Mouse (Mus musculus): Measurements from ENCODE around the gene Phactr4. TPM values are rescaled to one million over a fixed set of nuclear protein-coding genes. Genes with fewer than 3 reads are reported as not detected.

Phactr4 gene
- total and polyA plus RNA-seq, 3 experiments: 8.7 to 22.4 (median 22.3) TPM

DNA sequence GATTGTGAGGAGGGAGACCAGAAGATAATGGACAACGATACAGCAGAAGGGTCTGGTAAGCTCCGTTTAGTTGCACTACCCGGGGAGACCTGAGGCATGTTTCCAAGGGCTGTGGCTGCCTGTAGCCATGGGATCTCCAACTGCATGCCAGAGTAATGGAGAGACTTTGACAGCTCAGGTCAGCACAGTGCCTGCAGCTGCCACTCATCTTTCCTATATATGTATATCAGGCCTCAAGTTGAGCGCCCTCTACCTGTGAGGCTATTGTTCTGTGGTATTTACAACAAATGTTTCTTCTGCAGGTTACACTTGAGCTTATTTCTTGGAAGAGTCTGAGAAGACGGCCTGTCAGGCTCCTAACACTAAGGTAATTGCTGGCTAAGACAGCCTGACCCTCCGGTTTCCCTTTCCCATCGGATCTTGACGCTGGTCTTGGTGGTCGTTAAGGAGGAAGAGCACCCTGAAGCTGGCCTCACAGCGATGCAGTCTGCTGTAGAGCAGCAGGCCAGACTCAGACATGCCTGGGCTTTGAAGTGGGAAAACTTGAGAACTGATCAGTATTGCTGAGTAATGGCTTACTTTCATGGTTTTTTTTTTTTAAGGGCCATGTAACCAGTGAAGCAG is 112.3 kb downstream of the Phactr4 start:
- Histone ChIP-seq H3K4me1 (ENCODE audit: control insufficient read depth, insufficient read depth, low read length) (peaks cover 5% of the 10 kb centered on the region), H3K36me3 (ENCODE audit: control insufficient read depth, insufficient read depth, low read length) (peaks cover 11% of the 10 kb centered on the region), H3K27ac (no peak overlapping the region; the same call in 1 of the 2 replicates), H3K9ac (ENCODE audit: low read depth, low read length) (no peak overlapping the region), H3K27me3 (ENCODE audit: control insufficient read depth, insufficient read depth, low read length) (no peaks in the 10 kb centered on the region), H3K79me2 (replicated peaks; ENCODE audit: control insufficient read depth, insufficient read depth, low read length) (no peaks in the 10 kb centered on the region), H3K4me3 (peak overlapping the region; percentile 63)
- WGBS: 25% methylated on average over 10 of the region's 10 CpGs
- DNase-seq: peak; percentile 35 to 40
- intact Hi-C loops (cut with DNase I): loop anchor here (2.0 kb wide), 1 partner anchor 43 kb away; the partner anchor contains the start of gene Rcc1
- TF ChIP-seq CTCF (IDR thresholded peaks at IDR 0.05) (peak; percentile 77), EP300 (IDR thresholded peaks at IDR 0.05; ENCODE audit: insufficient read depth, low read depth, low read length) (0 out of 2 replicates have a peak, but pooled peaks have one; percentile 17), POLR2A (IDR thresholded peaks at IDR 0.05; ENCODE audit: insufficient read depth, low read depth, low read length) (0 out of 2 replicates have a peak, but pooled peaks have one; percentile 10)

DNA sequence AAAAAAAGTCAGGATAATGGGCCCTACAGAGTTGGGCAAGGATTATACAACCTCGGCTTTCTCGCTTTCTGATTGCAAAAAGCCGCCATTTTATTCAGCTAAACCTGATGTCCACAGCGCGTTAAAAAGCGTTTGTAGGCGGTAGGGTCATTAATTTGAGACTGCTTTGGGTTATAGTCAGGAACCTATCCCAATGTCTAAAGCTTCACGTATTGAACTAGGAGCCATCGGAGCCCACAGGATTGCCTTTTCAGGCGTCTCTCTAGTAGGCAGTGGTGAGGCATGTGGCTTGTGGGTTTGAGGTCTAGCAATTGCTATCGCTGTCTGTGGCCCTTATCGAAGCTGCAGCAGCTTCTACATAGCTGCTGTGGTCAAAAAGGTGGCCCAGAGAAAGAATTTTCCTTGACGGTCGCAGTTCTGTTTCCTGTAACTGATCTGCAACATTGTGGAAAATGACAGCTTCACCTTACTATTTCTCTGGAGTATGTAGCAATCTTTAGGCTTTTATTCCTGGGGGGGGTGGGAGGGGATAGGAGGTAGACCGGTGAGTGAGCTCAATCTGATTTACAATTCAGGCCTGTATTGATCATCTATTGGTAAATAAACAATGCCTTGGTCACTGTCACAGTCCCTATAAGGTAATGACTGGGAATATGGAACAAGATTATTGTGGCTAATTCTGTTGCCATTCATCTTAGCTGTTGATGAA is 113.0 kb downstream of the Phactr4 start:
- Histone ChIP-seq H3K9ac (ENCODE audit: low read depth, low read length) (peak overlapping the region; percentile 80), H3K27ac (peak overlapping the region; percentile 80), H3K79me2 (replicated peaks; ENCODE audit: control insufficient read depth, insufficient read depth, low read length) (no peaks in the 10 kb centered on the region), H3K4me1 (ENCODE audit: control insufficient read depth, insufficient read depth, low read length) (peaks cover 5% of the 10 kb centered on the region), H3K4me3 (peak overlapping the region; percentile 63), H3K36me3 (ENCODE audit: control insufficient read depth, insufficient read depth, low read length) (peaks cover 11% of the 10 kb centered on the region), H3K27me3 (ENCODE audit: control insufficient read depth, insufficient read depth, low read length) (no peaks in the 10 kb centered on the region)
- TF ChIP-seq POLR2A (IDR thresholded peaks at IDR 0.05; ENCODE audit: insufficient read depth, low read depth, low read length) (no peak), EP300 (IDR thresholded peaks at IDR 0.05; ENCODE audit: insufficient read depth, low read depth, low read length) (no peak), CTCF (IDR thresholded peaks at IDR 0.05) (no peak)
- intact Hi-C loops (cut with DNase I): loop anchor here (2.0 kb wide), 1 partner anchor 44 kb away; the partner anchor contains the start of gene Rcc1
- under 1% methylated on average over 15 of the region's 15 CpGs for WGBS
- DNase-seq: no peak

- intact Hi-C loops (cut with DNase I): loop anchor here (1.0 to 2.0 kb wide), 2 partner anchors 34 to 44 kb away; partner anchors contain the start of genes Rcc1 and Taf12
- TF ChIP-seq POLR2A (IDR thresholded peaks at IDR 0.05; ENCODE audit: insufficient read depth, low read depth, low read length) (peak; percentile 100), EP300 (IDR thresholded peaks at IDR 0.05; ENCODE audit: insufficient read depth, low read depth, low read length) (peak; percentile 68; the same call in 1 of the 2 replicates), CTCF (IDR thresholded peaks at IDR 0.05) (no peak)
- Histone ChIP-seq H3K4me1 (ENCODE audit: control insufficient read depth, insufficient read depth, low read length) (peaks cover 5% of the 10 kb centered on the region), H3K79me2 (replicated peaks; ENCODE audit: control insufficient read depth, insufficient read depth, low read length) (no peaks in the 10 kb centered on the region), H3K27ac (peak overlapping the region; percentile 80), H3K4me3 (peak overlapping the region; percentile 63), H3K9ac (ENCODE audit: low read depth, low read length) (peak overlapping the region; percentile 80), H3K27me3 (ENCODE audit: control insufficient read depth, insufficient read depth, low read length) (no peaks in the 10 kb centered on the region), H3K36me3 (ENCODE audit: control insufficient read depth, insufficient read depth, low read length) (peaks cover 11% of the 10 kb centered on the region)
- peak; percentile 90 to 92 for DNase-seq
- WGBS: under 1% methylated on average over 41 of the region's 41 CpGs
These were observed 113.7 kb downstream of the Phactr4 start for GRCm38 (mm10) chr4:132308437-132309139.

- intact Hi-C loops (cut with DNase I): no loop called here
- Histone ChIP-seq H3K27ac (no peak overlapping the region), H3K27me3 (ENCODE audit: control insufficient read depth, insufficient read depth, low read length) (no peaks in the 10 kb centered on the region), H3K36me3 (ENCODE audit: control insufficient read depth, insufficient read depth, low read length) (peaks cover 9% of the 10 kb centered on the region), H3K4me3 (no peak overlapping the region), H3K79me2 (replicated peaks; ENCODE audit: control insufficient read depth, insufficient read depth, low read length) (no peaks in the 10 kb centered on the region), H3K4me1 (ENCODE audit: control insufficient read depth, insufficient read depth, low read length) (peaks cover 11% of the 10 kb centered on the region), H3K9ac (ENCODE audit: low read depth, low read length) (no peak overlapping the region)
- 57% methylated on average over 6 of the region's 6 CpGs for WGBS
- no peak for DNase-seq
- no peak for TF ChIP-seq EP300 (IDR thresholded peaks at IDR 0.05; ENCODE audit: insufficient read depth, low read depth, low read length)
- no peak for TF ChIP-seq POLR2A (IDR thresholded peaks at IDR 0.05; ENCODE audit: insufficient read depth, low read depth, low read length)
- TF ChIP-seq CTCF (IDR thresholded peaks at IDR 0.05): no peak
These were observed 116.3 kb downstream of the Phactr4 start for GRCm38 (mm10) chr4:132306004-132306403.

Small RNA genes lying within 50 kb of the gene (microRNA-seq; reads per million reads assigned to microRNA genes)
- 0 reads per million in 2 experiments for gene Gm25707

Other genes with a start within 250 kb of the Phactr4 start
- 10 to 100 TPM; 26.8 to 27.5 TPM for gene Ythdf2, start 210.2 kb downstream of the Phactr4 start, total RNA-seq (2021)
- 9.7 and 17.7 TPM in 2 replicates for gene Ythdf2, start 210.2 kb downstream of the Phactr4 start, polyA plus RNA-seq (2012; rRNA removed)
- 10 to 100 TPM in 1 of 2 experiments, 1 to 10 TPM in 1; 8.5 to 10.0 TPM for gene Gmeb1, start 160.9 kb downstream of the Phactr4 start, total RNA-seq (2021)
- gene Gmeb1, start 160.9 kb downstream of the Phactr4 start, polyA plus RNA-seq (2012; rRNA removed): 7.7 and 9.5 TPM in 2 replicates
- 10 to 100 TPM; 29.8 to 34.6 TPM for gene Taf12, start 148.1 kb downstream of the Phactr4 start, total RNA-seq (2021)
- 16.1 and 25.1 TPM in 2 replicates for gene Taf12, start 148.1 kb downstream of the Phactr4 start, polyA plus RNA-seq (2012; rRNA removed)
- 1 to 10 TPM in 1 of 2 experiments, under 1 TPM in 1; 0.73 to 1.1 TPM for gene Rab42, start 119.1 kb downstream of the Phactr4 start, total RNA-seq (2021)
- 3.8 and 4.2 TPM in 2 replicates for gene Rab42, start 119.1 kb downstream of the Phactr4 start, polyA plus RNA-seq (2012; rRNA removed)
- 10 to 100 TPM; 21.3 to 24.6 TPM for gene Trnau1ap, start 93.0 kb downstream of the Phactr4 start, total RNA-seq (2021)
- 14.8 and 14.9 TPM in 2 replicates for gene Trnau1ap, start 93.0 kb downstream of the Phactr4 start, polyA plus RNA-seq (2012; rRNA removed)
- gene Rcc1, start 68.9 kb downstream of the Phactr4 start, total RNA-seq (2021): 1 to 10 TPM; 6.6 to 7.5 TPM
- 5.1 and 5.2 TPM in 2 replicates for gene Rcc1, start 68.9 kb downstream of the Phactr4 start, polyA plus RNA-seq (2012; rRNA removed)
- gene Med18, start 41.4 kb upstream of the Phactr4 start, total RNA-seq (2021): 1 to 10 TPM; 3.5 to 4.5 TPM
- 2.1 and 2.2 TPM in 2 replicates for gene Med18, start 41.4 kb upstream of the Phactr4 start, polyA plus RNA-seq (2012; rRNA removed)
- 1 to 10 TPM; 2.5 to 3.3 TPM for gene Sesn2, start 88.0 kb upstream of the Phactr4 start, total RNA-seq (2021)
- 3.4 and 4.3 TPM in 2 replicates for gene Sesn2, start 88.0 kb upstream of the Phactr4 start, polyA plus RNA-seq (2012; rRNA removed)
- gene Atpif1, start 111.2 kb upstream of the Phactr4 start, total RNA-seq (2021): 100 to 1,000 TPM; 287 to 299 TPM
- 146 and 164 TPM in 2 replicates for gene Atpif1, start 111.2 kb upstream of the Phactr4 start, polyA plus RNA-seq (2012; rRNA removed)
- gene Dnajc8, start 113.1 kb upstream of the Phactr4 start, total RNA-seq (2021): 10 to 100 TPM; 53.3 to 58.8 TPM
- 29.1 and 40.0 TPM in 2 replicates for gene Dnajc8, start 113.1 kb upstream of the Phactr4 start, polyA plus RNA-seq (2012; rRNA removed)
- 1 to 10 TPM; 1.7 to 1.8 TPM for gene Ptafr, start 141.6 kb upstream of the Phactr4 start, total RNA-seq (2021)
- gene Ptafr, start 141.6 kb upstream of the Phactr4 start, polyA plus RNA-seq (2012; rRNA removed): 3.1 and 4.4 TPM in 2 replicates
- 10 to 100 TPM; 29.8 to 31.8 TPM for gene Eya3, start 216.5 kb upstream of the Phactr4 start, total RNA-seq (2021)
- 26.6 and 41.7 TPM in 2 replicates for gene Eya3, start 216.5 kb upstream of the Phactr4 start, polyA plus RNA-seq (2012; rRNA removed)